Mouse (Mus musculus) E14TG2a.4 (cell line): Measurements from ENCODE around the gene Traip.

ENCODE experiments used
- H3K27me3 ChIP-seq: 2 replicates; pipeline ENCODE4 v1.6.1; 2014; ENCODE audit warnings: low read length, control low read depth; ENCODE audit not compliant: insufficient read depth
- H3K36me3 ChIP-seq: 2 replicates; pipeline ENCODE4 v1.6.1; 2014; ENCODE audit warnings: low read length, control low read depth; ENCODE audit not compliant: insufficient read depth
- H3K4me1 ChIP-seq: replicated peaks from 2 replicates; pipeline ENCODE4 v1.6.1; 2014; ENCODE audit warnings: low read depth, low read length, control low read depth
- H3K4me3 ChIP-seq: replicated peaks from 2 replicates; pipeline ENCODE4 v1.5.1; 2014; ENCODE audit warnings: mild to moderate bottlenecking, low read length
- H3K9me3 ChIP-seq: 2 replicates; pipeline ENCODE4 v1.6.1; 2014; ENCODE audit warnings: low read length, control low read depth
- CTCF ChIP-seq: conservative IDR thresholded peaks from 2 replicates; pipeline ENCODE4 v1.5.1; 2014; ENCODE audit warnings: low read length
- NANOG ChIP-seq: IDR thresholded peaks from 2 replicates; pipeline ENCODE4 v1.6.1; 2014; ENCODE audit warnings: borderline replicate concordance, low read length, mixed read lengths
- POU5F1 ChIP-seq: IDR thresholded peaks from 2 replicates; pipeline ENCODE4 v1.6.1; 2014; ENCODE audit warnings: low read length, borderline replicate concordance

The Traip gene

GRCm38 (mm10) chr9:107961881-107962280 lies 11.9 kb downstream of the Traip start:
- Histone ChIP-seq H3K9me3 (no peaks in the 10 kb centered on the region), H3K4me1 (peaks cover 83% of the 10 kb centered on the region), H3K36me3 (peaks cover 100% of the 10 kb centered on the region), H3K4me3 (peak overlapping the region; percentile 43), H3K27me3 (no peaks in the 10 kb centered on the region)
- TF ChIP-seq CTCF (no peak), POU5F1 (no peak), NANOG (no peak)

- no peak overlapping the region for H3K4me3 ChIP-seq
- H3K27me3 ChIP-seq, result no peaks in the 10 kb centered on the region
- no peaks in the 10 kb centered on the region for H3K9me3 ChIP-seq
- H3K4me1 ChIP-seq, result peaks cover 73% of the 10 kb centered on the region
- H3K36me3 ChIP-seq, result peaks cover 100% of the 10 kb centered on the region
- no peak for TF ChIP-seq NANOG
- no peak for TF ChIP-seq CTCF
- no peak for TF ChIP-seq POU5F1
These were observed 13.0 kb downstream of the Traip start for GRCm38 (mm10) chr9:107962916-107963315.

- Histone ChIP-seq H3K4me1 (peaks cover 65% of the 10 kb centered on the region), H3K36me3 (peaks cover 100% of the 10 kb centered on the region), H3K4me3 (no peak overlapping the region), H3K9me3 (no peaks in the 10 kb centered on the region), H3K27me3 (no peaks in the 10 kb centered on the region)
- TF ChIP-seq POU5F1 (no peak), NANOG (no peak), CTCF (peak; percentile 96)
These were observed 13.8 kb downstream of the Traip start for GRCm38 (mm10) chr9:107963700-107964099.

- Histone ChIP-seq H3K4me1 (peaks cover 58% of the 10 kb centered on the region), H3K27me3 (no peaks in the 10 kb centered on the region), H3K4me3 (no peak overlapping the region), H3K36me3 (peaks cover 100% of the 10 kb centered on the region), H3K9me3 (no peaks in the 10 kb centered on the region)
- no peak for TF ChIP-seq CTCF
- TF ChIP-seq NANOG, result no peak
- TF ChIP-seq POU5F1, result no peak
These were observed 14.7 kb downstream of the Traip start for GRCm38 (mm10) chr9:107964681-107965080.

DNA sequence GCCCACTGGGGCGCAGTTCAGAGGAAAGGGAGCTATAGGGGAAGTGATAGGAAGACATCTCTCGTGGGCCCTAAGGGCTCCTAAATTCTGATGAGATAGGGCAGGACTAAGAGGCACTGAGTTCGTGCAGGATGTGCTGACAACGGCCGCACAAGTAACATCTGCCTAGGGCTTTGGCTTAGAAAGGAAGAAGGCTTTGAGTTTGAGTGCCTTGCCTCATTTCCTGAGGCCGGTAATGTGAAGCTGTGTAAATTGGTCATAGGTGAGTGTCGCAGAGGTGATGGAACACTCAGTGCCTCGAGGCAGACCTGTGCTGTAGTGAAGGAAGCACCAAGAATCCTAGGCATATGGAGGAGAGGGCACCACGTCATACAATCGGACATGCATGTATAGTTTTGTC lies 16.7 kb downstream of the Traip start:
- Histone ChIP-seq H3K27me3 (no peaks in the 10 kb centered on the region), H3K36me3 (peaks cover 100% of the 10 kb centered on the region), H3K4me1 (peaks cover 58% of the 10 kb centered on the region), H3K4me3 (no peak overlapping the region), H3K9me3 (no peaks in the 10 kb centered on the region)
- TF ChIP-seq NANOG (no peak), CTCF (no peak), POU5F1 (no peak)

GRCm38 (mm10) chr9:107967437-107967836 lies 17.5 kb downstream of the Traip start:
- Histone ChIP-seq H3K27me3 (no peaks in the 10 kb centered on the region), H3K36me3 (peaks cover 100% of the 10 kb centered on the region), H3K4me3 (no peak overlapping the region), H3K9me3 (no peaks in the 10 kb centered on the region), H3K4me1 (peaks cover 58% of the 10 kb centered on the region)
- TF ChIP-seq POU5F1 (no peak), CTCF (no peak), NANOG (no peak)

DNA sequence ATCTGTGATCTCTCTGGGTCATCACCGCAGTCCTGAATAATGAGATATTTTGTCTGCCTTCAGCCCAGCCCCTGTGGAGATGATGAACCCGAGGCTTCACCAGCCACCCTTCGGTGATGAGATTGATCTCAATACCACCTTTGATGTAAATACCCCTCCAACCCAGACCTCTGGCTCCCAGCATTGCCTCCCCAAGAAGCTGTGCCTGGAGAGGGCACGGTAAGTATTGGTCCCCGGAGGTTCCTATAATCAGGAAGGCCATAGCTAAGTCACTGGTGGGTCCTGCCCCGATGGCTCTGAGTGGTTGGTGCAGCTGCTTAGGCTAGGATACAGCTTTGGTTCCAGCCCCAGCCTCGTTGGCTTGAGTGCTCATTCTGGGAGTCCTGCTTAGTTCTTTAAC lies 18.6 kb downstream of the Traip start:
- Histone ChIP-seq H3K4me1 (peaks cover 48% of the 10 kb centered on the region), H3K27me3 (no peaks in the 10 kb centered on the region), H3K36me3 (peaks cover 100% of the 10 kb centered on the region), H3K9me3 (no peaks in the 10 kb centered on the region), H3K4me3 (no peak overlapping the region)
- no peak for TF ChIP-seq CTCF
- TF ChIP-seq POU5F1, result no peak
- TF ChIP-seq NANOG, result no peak

GRCm38 (mm10) chr9:107970311-107970710 lies 20.4 kb downstream of the Traip start:
- Histone ChIP-seq H3K9me3 (no peaks in the 10 kb centered on the region), H3K4me3 (no peak overlapping the region), H3K4me1 (peaks cover 31% of the 10 kb centered on the region), H3K36me3 (peaks cover 83% of the 10 kb centered on the region), H3K27me3 (no peaks in the 10 kb centered on the region)
- TF ChIP-seq CTCF, result no peak
- no peak for TF ChIP-seq POU5F1
- TF ChIP-seq NANOG, result no peak

DNA sequence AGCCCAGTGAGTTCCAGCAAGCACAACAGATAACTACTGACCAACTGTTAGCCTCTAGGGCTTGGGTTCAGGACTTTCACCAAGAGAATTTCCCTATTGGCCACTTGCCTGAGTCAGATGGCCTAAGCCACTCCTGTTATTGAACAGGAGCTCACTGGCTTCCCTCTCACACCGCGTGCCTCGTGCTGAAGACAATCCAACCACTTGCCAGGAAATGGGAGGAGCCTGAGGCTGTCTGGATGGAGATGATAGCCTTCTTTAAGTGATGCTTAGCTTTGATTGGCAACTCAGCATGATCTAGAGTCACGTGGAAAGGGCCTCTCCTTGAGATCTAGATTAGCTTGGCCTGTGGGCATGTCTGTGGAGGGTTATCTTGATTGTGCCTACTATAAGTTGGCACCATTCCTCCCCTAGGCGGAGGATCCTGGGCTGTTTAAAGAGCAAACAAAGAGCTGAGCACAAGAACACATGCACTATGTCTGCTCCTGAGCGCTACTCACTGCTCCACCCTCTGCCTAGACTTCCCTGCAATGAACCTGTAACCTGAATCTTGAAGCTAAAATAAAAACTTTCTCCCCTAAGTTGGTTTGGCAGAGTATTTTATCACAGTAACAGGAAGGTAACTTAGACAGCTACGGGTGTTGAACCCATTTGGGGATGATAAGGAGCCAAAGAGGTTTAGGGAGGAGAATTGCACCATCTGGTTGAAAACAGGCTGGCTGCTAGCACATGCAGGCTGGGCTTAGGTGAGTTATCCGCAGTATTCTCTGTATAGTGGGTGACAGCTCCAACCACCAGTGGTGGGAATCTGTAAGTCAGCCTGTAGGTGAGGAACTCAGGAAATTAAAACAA lies 22.0 kb downstream of the Traip start:
- Histone ChIP-seq H3K9me3 (no peaks in the 10 kb centered on the region), H3K4me1 (peaks cover 31% of the 10 kb centered on the region), H3K27me3 (peaks cover 6% of the 10 kb centered on the region; the same call in 1 of the 2 replicates), H3K36me3 (peaks cover 67% of the 10 kb centered on the region), H3K4me3 (no peak overlapping the region)
- TF ChIP-seq POU5F1 (no peak), NANOG (peak; percentile 46; the same call in 1 of the 2 replicates)
